Mouse (Mus musculus): ENCODE data around the gene Mtus2.

Mtus2 gene

DNA sequence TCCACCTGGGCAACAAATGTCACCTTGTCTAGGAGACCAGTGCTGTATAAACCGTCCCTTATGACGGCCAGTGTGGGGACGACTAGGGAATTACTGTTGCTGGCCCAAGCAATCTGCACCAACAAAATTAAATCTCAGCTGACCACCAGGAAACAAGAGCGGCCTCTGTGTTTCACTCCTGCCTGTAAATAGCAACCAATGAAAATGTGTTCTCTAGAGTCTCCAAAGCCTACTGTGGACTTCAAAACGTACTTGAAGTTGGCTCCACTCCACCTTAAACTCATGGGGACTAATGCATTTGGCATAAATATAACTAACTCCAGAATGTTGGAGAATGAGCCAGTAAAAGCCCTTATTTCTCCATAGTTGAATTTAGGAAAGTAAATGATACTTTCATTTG is 387.3 kb downstream of the Mtus2 start:
- no peak for DNase-seq (ENCODE audit: low read depth, low spot score)

DNA sequence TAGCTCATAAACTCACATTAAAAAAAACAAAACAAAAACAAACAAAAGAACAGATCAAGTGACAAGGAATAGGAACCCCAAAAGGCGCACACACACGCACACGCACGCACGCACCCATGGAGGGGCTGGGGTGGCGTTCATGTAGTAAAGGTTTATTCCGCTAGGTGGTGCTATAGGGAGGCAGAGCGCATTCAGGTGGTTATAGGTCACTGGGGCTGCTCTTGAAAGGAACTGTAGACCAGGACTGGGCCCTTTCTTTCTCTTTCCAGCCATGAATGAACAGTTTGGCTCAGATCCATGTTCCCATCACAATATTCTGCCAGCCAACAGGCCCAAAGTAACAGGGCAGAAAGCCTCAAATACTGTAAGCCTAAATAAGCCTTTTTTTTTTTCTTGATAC is 389.4 kb downstream of the Mtus2 start:
- no peak for DNase-seq (ENCODE audit: low read depth, low spot score)

DNA sequence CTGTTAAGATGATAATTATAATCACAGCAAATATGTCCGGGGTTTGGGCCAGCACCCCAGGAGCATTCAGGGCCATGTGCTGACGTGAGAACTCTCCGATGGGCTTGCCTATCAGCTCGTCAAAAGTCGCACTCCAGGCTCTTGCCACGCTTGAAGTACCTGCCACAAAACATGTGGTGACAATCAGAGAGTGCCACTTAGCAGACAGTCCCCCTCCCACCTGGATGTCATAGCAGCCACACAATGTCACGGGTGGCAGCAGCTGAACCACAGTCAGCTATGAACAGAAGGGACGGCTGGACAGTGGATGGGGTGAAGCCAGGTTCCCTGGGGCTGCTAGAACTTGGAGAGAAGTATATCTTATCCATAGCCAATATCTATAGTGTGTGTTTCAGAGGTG is 391.0 kb downstream of the Mtus2 start:
- DNase-seq (ENCODE audit: low read depth, low spot score): no peak

DNA sequence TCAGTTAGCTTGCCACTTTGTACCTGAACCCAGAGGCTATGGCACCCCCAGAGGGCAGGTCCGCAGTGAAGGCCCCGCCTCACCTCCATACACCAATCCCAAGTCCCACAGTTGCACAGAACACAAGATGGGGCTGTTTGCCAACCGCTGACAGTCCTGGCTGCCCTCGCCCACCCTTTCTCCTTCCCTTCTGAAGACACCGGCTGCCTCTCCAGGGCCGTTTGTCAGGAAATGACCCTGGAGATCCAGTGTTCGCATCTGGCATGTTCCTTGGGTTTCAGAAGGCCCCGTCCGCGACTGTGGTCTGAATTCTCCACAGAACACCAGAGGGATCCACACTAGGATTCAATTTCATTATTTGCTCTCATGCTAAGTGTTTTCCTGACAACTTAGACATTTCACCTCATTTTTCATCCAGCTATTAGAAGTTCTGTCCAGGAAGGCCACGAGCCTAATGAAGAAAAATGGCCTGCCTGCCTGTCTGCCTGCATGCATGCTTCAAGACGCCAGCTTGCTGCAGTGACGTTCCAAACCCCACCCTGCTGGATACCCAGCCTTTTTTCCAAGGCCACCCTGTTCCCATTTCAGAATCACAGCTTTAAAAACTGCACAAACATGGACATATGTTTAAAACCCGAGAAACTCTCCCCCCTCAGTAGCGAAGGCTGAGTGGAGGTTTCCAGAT is 392.3 kb downstream of the Mtus2 start:
- no peak for DNase-seq (ENCODE audit: low read depth, low spot score)

DNA sequence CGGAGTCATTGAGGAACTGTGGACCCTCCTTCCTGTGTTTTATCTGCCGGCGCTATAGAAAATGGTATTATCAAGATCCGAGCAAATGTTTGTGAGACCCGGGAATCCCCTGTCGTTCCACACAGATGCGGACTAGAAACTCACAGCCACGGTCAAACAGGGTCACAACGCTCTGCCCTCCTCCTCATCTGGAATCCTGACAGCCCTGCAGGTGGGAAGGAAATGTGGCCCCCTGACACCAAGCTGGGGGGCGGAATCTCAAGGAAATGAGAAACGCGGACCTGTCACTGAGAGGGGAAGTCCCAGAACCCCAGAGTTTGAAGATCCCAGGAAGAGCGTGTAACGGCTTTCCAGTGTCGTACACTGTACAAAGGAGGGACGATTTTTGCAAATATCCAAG is 396.3 kb downstream of the Mtus2 start:
- no peak for DNase-seq (ENCODE audit: low read depth, low spot score)

DNA sequence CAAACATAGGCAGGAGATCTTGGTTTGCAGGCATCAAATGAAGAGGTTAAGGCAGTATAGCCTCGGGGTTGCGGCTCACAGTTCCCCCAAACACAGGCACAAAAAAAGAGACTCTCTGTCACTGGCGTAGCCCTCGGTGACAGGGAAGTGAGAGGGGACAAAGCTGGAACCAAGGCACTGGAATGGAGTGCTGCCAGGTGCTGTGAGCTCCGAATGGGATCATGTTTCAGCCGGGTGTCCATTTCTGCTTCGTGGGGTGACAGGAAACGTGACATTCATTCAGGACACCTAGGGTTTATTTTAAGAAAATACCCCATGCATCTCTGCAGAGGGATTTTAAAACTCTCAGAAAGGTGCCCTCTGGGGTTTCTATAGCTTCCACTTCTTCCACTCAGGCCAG is 397.4 kb downstream of the Mtus2 start:
- no peak for DNase-seq (ENCODE audit: low read depth, low spot score)

DNA sequence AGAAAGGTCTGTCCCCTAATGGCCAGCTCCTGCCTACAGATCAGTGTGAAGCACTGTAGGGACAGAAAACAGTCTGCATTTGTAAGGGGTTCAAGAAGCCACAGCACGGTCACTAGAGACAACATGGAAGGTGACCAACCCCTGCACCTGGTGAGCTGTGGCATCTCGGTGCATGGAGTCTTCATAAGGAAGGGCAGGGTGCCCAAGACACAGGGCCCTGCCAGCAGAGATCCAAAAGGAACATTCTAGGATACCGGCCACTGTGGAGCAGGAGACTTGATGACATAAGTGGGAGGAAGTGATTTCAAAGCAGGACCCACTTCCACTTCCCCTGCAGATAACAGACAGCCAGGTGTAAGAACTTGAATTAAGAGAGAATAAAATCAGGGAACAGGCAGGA is 398.7 kb downstream of the Mtus2 start:
- no peak for DNase-seq (ENCODE audit: low read depth, low spot score)

DNA sequence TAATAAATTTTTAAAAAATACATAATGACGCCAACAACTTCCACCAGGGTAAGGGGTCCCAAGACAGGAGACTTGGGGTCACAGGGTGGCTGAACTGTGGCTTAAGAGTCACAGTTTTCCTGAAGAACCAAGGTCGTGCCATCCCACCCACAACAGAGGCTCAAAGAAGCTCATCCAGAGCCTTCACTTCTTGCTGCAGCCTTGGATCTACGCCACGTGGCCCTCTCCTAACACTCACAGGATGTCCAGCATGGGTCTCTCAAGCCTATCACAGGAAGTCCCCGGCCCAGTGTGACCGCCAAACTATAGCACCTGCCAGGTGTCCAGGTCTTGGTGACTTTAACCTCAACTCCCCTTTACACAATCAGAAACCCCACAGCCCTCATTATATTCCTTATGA is 400.0 kb downstream of the Mtus2 start:
- DNase-seq (ENCODE audit: low read depth, low spot score): no peak

DNA sequence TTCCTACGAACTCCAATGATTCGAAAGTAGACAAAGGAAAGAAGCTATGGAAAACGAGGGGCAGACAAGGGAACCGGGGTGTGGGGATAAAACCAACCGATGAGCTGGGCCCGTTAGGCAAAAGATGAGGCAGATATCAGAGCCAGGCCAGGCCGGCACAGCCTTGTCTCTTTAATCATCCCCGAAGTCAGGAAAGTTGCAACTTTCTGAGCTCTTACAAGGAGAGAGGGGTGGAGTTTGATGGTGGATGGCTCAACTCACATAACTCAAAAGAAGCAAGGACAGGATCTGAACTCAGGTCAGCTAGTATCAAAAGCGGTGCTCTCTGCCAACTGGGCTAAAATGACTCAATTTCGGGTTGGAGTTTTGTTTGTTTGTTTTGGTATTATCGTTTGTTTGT is 402.0 kb downstream of the Mtus2 start:
- no peak for DNase-seq (ENCODE audit: low read depth, low spot score)

DNA sequence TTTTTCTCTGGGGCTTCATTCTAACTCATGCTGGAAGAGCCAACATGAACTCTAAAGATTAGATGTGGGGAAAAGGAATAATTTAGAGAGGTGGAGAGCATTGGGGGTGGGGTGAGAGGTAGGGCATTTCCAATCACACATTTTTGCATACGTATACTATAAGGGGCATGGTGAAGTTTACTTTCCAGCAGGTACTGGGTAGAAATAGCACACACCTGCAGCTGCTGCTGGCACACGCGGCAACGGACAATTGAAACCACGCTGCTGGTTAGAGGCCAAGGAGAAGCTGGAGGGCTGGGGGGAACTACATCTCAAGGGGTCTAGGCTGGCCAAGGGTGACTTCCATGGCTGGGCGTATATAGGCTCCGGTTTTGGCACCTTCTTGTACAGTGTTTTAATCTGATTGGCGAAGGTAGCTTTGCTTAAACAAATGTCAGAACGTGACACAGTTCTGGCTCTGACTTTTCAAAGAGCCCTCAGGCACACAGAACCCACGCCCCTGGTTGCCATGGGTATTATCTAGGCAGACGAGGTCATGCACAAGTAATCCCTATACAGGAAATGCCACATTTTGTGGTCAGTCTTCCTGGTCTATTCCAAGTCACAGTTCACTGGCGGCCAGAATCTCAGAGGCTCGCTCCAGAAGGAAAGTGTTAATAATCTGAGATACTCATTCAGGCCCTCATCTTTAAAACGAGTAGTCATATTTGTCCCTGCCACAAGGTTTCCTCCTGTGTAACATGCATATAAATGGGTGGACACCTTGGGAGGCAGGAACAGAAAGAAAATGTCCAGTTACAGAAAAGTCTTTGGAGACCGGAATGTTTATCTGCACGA is 404.0 kb downstream of the Mtus2 start:
- no peak for DNase-seq (ENCODE audit: low read depth, low spot score)

DNA sequence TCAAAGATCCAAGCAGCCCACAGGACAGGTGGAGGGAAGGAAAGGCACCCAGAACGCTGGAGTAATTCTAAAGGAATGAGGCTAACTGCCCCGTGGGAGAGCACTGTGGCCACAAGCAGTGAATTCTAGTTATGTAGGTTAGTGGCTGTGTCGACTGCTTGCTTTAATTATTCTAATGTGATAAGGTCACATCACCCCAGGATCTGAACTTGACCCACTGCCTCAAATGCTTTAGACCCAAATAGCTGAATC is 404.6 kb downstream of the Mtus2 start:
- no peak for DNase-seq (ENCODE audit: low read depth, low spot score)

DNA sequence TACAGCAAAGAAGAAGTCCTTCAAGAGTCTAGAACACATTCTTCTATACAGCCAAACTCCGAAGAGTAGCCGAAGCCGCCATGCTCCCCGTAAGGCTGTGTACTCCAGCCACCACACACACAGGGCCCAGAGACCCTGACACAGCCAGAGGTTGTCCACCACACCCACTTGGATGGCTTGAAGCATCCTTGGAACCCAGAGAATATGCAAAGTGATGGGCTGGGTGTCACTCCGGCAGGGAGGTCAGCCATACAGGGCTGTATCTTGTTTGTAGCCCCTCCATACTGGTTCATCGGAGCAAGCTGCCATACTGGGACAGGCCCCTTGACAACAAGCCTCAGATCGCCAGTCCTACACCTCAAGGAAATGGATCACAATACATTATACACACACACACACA is 405.2 kb downstream of the Mtus2 start:
- no peak for DNase-seq (ENCODE audit: low read depth, low spot score)

DNA sequence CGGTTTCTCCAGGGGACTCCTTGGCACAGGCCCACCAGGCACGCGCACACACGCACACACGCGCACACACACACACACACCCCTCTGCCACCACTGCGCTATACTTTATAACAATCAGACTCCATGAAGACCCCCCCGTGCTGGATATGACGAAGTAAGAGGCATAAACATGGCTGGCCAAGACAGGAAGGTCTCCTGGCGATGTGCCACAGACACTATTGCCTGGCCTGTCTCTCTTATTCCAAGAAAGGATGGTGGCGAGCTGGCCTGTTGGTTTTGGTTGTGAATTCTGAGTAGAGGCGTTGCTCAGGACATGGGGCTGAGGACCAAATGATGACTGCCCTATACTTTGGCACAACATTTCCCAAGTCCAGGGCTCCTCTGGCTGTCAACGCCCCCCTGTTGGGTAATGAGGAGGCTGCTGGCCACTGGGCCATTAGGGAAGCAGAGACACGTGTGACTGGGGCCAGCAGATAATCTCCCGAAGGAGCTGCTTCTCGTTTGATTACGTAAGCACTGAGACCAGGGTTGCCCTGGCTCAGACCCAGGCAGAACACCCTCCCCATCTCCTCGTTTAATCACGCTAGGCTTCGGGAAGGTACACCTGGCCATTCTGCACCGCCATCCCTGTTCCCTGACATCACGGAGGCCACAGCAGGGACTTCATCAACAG is 406.5 kb downstream of the Mtus2 start:
- DNase-seq (ENCODE audit: low read depth, low spot score): no peak

Measured in skeletal muscle tissue, adult 2 months (tissue).